Mouse (Mus musculus): ENCODE measurements at regions not wholly inside any gene's neighbourhood (a gene's known extent, or its start where the extent isn't known, plus 50 kb on each side); places are given as distances from the start of the nearest gene placed in this dataset.

- no peak for TF ChIP-seq CTCF (IDR thresholded peaks at IDR 0.05; ENCODE audit: low read depth)
- no peak for TF ChIP-seq EP300 (optimal IDR thresholded peaks at IDR 0.05)
Measured at GRCm38 (mm10) chr6:51163882-51164281, 268.6 kb upstream of the Nfe2l3 start.

All from stomach, postnatal 0 days (tissue).